Mouse (Mus musculus) urinary bladder, postnatal 10 days (tissue): Measurements from ENCODE around the gene Stx7.
"Not testable (repeated sequence)": the region's sequence is repeated elsewhere in the genome, so short reads cannot be mapped to it uniquely, and the experiment has no call there.

Experiments
- DNase-seq: peaks from one replicate; pipeline ENCODE4 v3.0.0; 2022; ENCODE audit warnings: low spot score

Gene Stx7

DNA sequence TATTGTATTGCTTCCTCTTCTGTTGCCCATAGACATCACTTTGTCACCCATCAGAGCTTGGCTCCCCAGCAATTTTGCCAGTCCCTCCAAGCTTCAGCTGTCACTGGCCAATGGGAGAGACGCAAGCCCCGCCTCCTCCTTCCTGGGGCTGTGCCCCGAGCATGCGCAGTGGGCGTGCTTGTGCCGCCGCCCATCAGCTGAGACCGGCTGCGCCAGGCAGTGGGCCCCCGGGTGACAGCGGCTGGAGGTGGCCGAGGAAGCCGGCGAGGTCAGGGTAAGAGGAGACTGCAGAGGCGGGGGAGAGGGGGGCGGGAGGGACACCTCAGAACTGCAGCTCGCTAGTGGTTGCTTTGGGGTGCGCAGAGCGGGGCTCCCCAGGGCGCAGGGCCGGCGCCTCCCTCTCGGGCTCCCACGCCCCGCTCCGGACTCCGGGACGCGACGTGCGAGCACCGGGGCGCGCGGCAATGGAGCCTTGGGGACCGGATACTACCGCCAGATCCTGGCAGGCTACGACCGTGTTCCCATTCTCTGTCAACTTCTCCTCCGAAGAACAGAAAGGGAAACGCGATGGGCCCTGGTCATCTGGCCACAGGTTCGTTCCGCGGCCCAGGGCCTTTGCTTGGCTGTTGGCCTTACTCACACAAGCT is at the start of gene Stx7:
Stx7 (plus strand) TSS at position 168 of the 647 bp plus-strand sequence.
- DNase-seq, result peak; percentile 61

GRCm38 (mm10) chr10:24101812-24102211 is 47.3 kb upstream of the Stx7 start, which contains the start of gene Taar8c:
Gene Taar8c, minus strand, starts transcription at chr10:24101912.
- not testable (repeated sequence) for DNase-seq

DNA sequence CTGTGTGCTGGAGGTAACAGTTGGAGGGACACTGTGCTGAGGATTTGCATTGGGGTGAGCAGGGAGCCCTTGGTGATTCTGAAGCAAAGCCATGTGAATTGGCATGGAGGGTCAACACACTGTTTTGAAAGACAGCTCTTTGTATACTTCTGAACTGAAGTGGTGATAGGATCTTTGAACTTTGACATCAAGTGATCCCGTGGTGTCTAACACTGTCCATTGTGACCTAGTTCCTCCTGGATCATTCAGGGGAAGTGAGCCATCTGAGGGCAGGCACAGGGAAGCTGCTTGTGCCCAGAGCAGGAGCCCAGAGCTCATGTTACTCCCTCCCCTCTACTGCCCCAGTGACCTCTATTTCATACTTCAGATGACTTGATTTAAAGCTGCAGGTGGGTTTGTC is 45.8 kb upstream of the Stx7 start:
- DNase-seq, result not testable (repeated sequence)

- DNase-seq, result no peak
These were observed 41.4 kb upstream of the Stx7 start for GRCm38 (mm10) chr10:24107747-24108146.

GRCm38 (mm10) chr10:24108236-24108635 is 40.9 kb upstream of the Stx7 start:
- DNase-seq, result no peak

DNA sequence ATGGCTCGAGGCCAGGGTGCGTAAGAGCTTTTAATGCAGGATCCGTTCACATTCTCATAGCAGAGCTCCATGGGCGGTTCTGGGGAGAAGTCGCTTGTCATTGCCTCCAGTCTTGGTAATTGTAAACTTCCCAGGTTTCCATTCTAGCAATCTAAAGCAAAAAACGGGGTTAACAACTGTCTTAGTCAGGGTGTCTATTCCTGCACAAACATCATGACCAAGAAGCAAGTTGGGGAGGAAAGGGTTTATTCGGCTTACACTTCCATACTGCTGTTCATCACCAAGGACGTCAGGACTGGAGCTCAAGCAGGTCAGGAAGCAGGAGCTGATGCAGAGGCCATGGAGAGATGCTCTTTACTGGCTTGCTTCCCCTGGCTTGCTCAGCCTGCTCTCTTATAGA is 39.7 kb upstream of the Stx7 start, which contains the start of gene Taar9:
Taar9 (minus strand) TSS at position 101 of the 400 bp plus-strand sequence.
- DNase-seq, result not testable (repeated sequence)

DNA sequence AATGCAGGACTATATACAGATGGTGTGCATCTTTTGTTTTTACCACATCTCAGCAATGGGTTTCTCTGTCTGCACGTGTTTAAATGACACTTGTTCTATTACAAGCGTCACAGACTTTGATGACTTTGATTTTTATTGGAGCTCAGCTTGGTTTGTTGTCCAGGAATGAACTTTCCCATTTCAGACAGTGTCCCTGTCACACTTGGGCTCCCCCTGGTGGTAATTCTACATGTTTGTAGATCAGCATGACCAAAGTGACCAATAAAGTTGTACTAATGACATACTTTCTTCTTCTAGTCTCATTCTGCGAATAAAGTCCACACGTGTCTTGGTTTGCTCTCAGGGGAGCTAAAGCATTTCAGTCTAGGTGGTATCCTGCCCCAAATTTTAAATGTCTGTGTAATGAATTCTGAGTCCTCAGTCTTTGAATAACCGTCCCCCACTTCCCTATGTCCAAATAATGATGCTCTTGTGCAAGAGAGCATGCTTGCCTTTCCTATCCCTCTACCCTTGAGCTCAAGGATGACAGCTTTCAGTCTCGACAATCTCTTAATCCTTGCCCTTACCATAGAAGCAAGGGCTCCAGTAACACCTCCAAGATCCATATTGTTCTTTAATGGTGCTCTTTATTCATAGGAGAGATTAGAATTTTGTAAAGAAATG is 37.9 kb upstream of the Stx7 start:
- DNase-seq, result no peak

DNA sequence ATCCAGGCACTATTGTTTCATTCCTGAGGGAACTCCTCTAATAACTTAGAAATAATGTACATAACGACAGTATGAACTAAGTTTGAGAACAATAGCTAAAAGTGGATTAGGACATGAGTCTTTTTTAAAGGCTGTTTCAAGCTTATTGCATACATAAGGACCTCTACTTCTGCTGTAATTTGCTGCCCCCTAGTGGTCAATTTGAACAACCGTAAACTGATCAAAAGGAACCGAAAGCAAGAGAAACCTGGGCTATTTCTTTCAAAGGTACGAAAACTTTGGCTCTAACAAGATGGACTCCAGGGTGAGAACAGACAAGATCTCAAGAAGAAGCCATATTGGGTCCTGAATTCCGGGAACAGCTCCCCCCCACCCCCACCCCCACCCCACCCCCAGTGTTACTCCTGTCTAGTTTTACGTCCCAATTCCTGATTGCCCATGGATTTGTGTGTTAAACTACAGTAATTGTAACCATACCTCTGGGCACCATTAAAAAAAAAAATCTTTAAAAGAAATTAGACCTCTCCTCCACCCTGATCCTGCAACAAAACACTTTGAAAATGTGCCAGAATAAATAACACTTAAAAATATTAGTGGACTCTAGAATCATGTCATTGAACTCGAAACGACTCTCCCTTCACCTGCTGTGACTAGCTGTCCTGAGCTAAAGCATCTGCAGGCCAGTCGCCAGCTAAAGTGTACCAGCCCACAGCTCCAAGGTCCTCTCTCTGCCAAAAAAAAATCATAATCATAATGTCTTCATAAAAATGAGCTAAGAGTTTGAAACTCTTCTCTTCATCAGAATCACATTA is 17.4 kb upstream of the Stx7 start:
- DNase-seq, result no peak

GRCm38 (mm10) chr10:24132273-24132672 is 16.8 kb upstream of the Stx7 start:
- no peak for DNase-seq

- no peak for DNase-seq
These were observed 16.0 kb upstream of the Stx7 start for GRCm38 (mm10) chr10:24133132-24133531.

GRCm38 (mm10) chr10:24134071-24134645 is 14.9 kb upstream of the Stx7 start:
- no peak for DNase-seq

GRCm38 (mm10) chr10:24138623-24139261 is 10.4 kb upstream of the Stx7 start:
- no peak for DNase-seq

- DNase-seq, result no peak
These were observed 6.4 kb upstream of the Stx7 start for GRCm38 (mm10) chr10:24142735-24143134.

GRCm38 (mm10) chr10:24150086-24150485 is 984 bp downstream of the Stx7 start:
- DNase-seq, result no peak

DNA sequence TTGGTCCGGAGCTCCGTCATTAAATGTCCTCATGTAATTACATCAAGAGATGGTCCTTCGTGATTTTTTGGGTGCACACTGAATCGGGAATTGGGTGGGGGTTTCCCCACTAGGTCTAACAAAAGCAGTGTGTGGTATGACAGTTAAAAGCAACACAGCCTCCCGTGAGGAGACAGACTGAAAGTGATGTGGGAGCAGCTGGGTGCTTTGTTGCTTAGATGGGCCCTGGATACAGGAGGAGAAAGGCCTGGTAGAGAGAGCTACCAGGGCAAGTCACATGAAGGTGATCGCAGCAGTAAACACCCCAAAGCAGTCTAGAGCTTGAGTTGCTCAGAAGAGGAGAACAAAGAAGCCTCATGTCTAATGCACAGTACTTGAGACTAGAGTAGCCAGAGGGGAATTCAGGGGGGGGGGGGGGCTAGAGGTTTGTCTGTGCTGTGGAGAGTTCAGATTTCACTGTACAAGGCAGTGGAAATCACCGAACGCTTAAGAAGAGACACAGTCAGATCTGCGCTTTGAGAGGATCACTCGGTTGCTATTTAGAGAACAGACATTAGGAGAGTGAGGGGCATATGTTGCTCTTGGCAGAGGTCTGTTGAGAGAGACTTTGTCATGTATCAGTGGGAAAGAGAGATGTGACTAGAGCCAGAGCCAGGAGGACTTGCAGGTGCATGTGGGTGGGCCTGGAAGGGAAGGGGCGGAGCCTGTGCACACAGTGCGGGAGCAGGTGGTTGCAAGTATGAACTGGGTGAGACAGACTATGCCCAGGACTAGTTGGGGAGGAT is 9.6 kb downstream of the Stx7 start:
- DNase-seq, result no peak

DNA sequence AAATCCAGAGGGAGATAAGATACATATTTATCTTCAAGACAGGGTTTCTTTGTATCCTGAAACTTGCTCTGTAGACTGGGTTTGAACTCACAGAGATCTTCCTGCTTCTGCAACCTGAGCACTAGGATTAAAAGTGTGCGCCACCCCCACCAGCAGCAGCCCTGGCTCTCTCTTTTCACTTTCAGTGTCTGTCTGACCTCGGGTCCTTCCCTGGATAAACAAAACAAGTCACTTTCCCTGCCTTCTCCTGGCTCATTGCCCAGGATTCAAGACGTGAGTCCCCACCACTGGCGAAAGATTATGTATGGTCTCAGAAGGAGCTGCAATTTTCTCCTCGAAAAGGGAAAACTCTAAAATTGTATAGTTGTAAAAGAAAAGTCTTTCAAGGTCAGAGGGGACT is 10.5 kb downstream of the Stx7 start:
- no peak for DNase-seq

DNA sequence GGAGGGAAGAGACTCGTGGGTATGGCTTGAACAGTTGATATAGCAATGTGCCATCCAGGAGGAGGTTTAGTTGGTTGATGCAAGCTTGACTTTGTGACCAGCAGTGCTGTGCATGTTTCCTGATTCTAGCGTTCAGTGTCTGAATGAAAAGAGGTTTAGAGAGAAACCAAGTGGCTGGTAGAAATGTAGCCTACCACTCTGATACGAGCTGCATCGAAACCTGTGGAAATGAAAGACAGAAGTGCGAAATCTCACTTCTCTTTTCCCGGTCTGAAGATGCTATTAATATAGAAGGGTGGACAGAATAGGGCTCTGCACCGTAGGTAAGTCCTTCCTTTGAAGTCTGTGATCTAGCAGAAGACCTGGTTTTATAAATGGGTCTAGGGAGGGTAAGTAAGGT is 11.2 kb downstream of the Stx7 start:
- DNase-seq, result no peak

GRCm38 (mm10) chr10:24164137-24164908 is 15.2 kb downstream of the Stx7 start:
- no peak for DNase-seq

DNA sequence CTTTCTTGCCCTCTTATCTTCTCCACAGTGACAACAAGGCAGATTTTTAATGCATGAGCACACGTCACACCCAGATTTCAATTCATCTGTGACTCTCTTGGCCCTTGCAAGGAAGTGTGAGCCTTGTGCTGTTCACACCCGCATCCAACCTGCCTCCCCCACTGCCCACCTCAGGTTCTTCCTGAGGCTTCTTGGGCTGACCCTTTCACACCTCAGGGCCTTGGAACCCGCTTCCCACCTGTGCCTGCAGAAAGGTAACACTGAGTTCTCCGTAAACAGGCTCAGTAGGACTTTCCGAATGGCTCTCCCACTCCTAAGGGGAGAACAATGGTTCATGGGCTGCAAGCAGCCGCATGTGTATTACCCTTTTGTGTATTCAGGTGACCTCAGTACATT is 15.8 kb downstream of the Stx7 start:
- no peak for DNase-seq

GRCm38 (mm10) chr10:24165526-24166055 is 16.5 kb downstream of the Stx7 start:
- no peak for DNase-seq
